Mouse (Mus musculus): ENCODE measurements around the gene Cyp4f39. TPM values are rescaled to one million over a fixed set of nuclear protein-coding genes. Genes with fewer than 3 reads are reported as not detected.
"Not testable (repeated sequence)": the region's sequence is repeated elsewhere in the genome, so short reads cannot be mapped to it uniquely, and the experiment has no call there.

Cyp4f39 gene
- polyA plus RNA-seq, 1 experiment from 2014 or later, result 1.2 TPM

DNA sequence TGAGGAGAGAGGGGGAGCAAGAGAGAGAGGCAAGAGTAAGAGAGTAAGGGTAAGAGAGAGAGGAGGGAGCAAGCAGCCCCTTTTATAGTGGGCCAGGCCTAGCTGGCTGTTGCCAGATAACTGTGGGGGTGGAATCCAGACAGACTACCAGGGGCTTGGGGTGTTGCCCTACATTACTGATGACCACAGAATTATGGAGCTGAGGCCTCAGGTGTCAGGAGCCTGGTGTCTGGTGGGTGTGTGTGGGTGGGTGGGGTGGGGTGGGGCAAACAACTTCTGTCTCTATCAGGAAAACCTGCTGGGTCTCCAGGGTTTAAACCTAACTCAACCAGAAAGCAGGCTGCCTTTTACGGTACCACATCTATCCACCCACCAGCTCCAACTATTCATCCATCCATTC lies 24.7 kb downstream of the Cyp4f39 start:
- Histone ChIP-seq H3K4me2 (replicated peaks) (no peak overlapping the region), H3K9me3 (no peaks in the 10 kb centered on the region), H3K4me1 (replicated peaks) (no peaks in the 10 kb centered on the region), H3K27ac (no peak overlapping the region), H3K27me3 (peaks cover 10% of the 10 kb centered on the region; the same call in 1 of the 2 replicates), H3K36me3 (no peaks in the 10 kb centered on the region), H3K4me3 (replicated peaks) (no peak overlapping the region), H3K9ac (replicated peaks) (no peak overlapping the region)
- WGBS, result 83% methylated on average over 1 of the region's 1 CpGs
- no peak for ATAC-seq

- 69% methylated on average over 2 of the region's 2 CpGs for WGBS
- ATAC-seq, result no peak
Measured at GRCm38 (mm10) chr17:32478727-32479126, 26.2 kb downstream of the Cyp4f39 start.

GRCm38 (mm10) chr17:32479554-32480506 lies 27.3 kb downstream of the Cyp4f39 start:
- H3K27ac ChIP-seq, result no peak overlapping the region
- H3K9ac ChIP-seq (replicated peaks), result no peak overlapping the region
- 12% methylated on average over 8 of the region's 8 CpGs for WGBS
- no peaks in the 10 kb centered on the region for H3K9me3 ChIP-seq
- no peak overlapping the region for H3K4me2 ChIP-seq (replicated peaks)
- H3K4me3 ChIP-seq (replicated peaks), result no peak overlapping the region
- H3K36me3 ChIP-seq, result no peaks in the 10 kb centered on the region
- peaks cover 15% of the 10 kb centered on the region; the same call in 1 of the 2 replicates for H3K27me3 ChIP-seq
- ATAC-seq, result no peak
- 0 out of 2 replicates have a peak, but pooled peaks cover 4% of the 10 kb centered on the region for H3K4me1 ChIP-seq (replicated peaks)

More at GRCm38 (mm10) chr17:32478727-32479126, 26.2 kb downstream of the Cyp4f39 start:
- no peak overlapping the region for H3K27ac ChIP-seq
- H3K9me3 ChIP-seq, result no peaks in the 10 kb centered on the region
- peaks cover 10% of the 10 kb centered on the region; the same call in 1 of the 2 replicates for H3K27me3 ChIP-seq
- H3K36me3 ChIP-seq, result no peaks in the 10 kb centered on the region
- H3K4me1 ChIP-seq (replicated peaks), result 0 out of 2 replicates have a peak, but pooled peaks cover 4% of the 10 kb centered on the region
- H3K4me2 ChIP-seq (replicated peaks), result no peak overlapping the region
- no peak overlapping the region for H3K9ac ChIP-seq (replicated peaks)
- H3K4me3 ChIP-seq (replicated peaks), result no peak overlapping the region

- no peak overlapping the region for H3K27ac ChIP-seq
- ATAC-seq, result no peak
- H3K9me3 ChIP-seq, result no peaks in the 10 kb centered on the region
- no peaks in the 10 kb centered on the region for H3K36me3 ChIP-seq
- H3K4me2 ChIP-seq (replicated peaks), result no peak overlapping the region
- 0 out of 2 replicates have a peak, but pooled peaks cover 4% of the 10 kb centered on the region for H3K4me1 ChIP-seq (replicated peaks)
- H3K27me3 ChIP-seq, result peaks cover 17% of the 10 kb centered on the region; the same call in 1 of the 2 replicates
- no peak overlapping the region for H3K9ac ChIP-seq (replicated peaks)
- H3K4me3 ChIP-seq (replicated peaks), result no peak overlapping the region
- WGBS, result 86% methylated on average over 14 of the region's 14 CpGs
Measured at GRCm38 (mm10) chr17:32481766-32482165, 29.2 kb downstream of the Cyp4f39 start.

GRCm38 (mm10) chr17:32483200-32483599 lies 30.7 kb downstream of the Cyp4f39 start:
- no peak overlapping the region for H3K9ac ChIP-seq (replicated peaks)
- ATAC-seq, result peak; percentile 55; the same call in 1 of the 2 replicates
- no peak overlapping the region for H3K27ac ChIP-seq
- 0 out of 2 replicates have a peak overlapping the region, but pooled peaks have one; percentile 22 for H3K4me3 ChIP-seq (replicated peaks)
- no peaks in the 10 kb centered on the region for H3K9me3 ChIP-seq
- no peaks in the 10 kb centered on the region for H3K36me3 ChIP-seq
- WGBS, result 18% methylated on average over 18 of the region's 18 CpGs
- H3K27me3 ChIP-seq, result peaks cover 17% of the 10 kb centered on the region; the same call in 1 of the 2 replicates
- 0 out of 2 replicates have a peak, but pooled peaks cover 4% of the 10 kb centered on the region for H3K4me1 ChIP-seq (replicated peaks)
- peak overlapping the region; percentile 50 for H3K4me2 ChIP-seq (replicated peaks)

GRCm38 (mm10) chr17:32492349-32492980 lies 39.9 kb downstream of the Cyp4f39 start:
- Histone ChIP-seq H3K27me3 (peaks cover 19% of the 10 kb centered on the region), H3K9ac (replicated peaks) (peak overlapping the region; percentile 39; the same call in 1 of the 2 replicates), H3K4me3 (replicated peaks) (peak overlapping the region; percentile 29), H3K4me1 (replicated peaks) (peaks cover 7% of the 10 kb centered on the region), H3K36me3 (no peaks in the 10 kb centered on the region), H3K27ac (no peak overlapping the region), H3K4me2 (replicated peaks) (peak overlapping the region; percentile 49), H3K9me3 (no peaks in the 10 kb centered on the region)
- 7% methylated on average over 30 of the region's 30 CpGs for WGBS
- ATAC-seq, result peak; percentile 77

DNA sequence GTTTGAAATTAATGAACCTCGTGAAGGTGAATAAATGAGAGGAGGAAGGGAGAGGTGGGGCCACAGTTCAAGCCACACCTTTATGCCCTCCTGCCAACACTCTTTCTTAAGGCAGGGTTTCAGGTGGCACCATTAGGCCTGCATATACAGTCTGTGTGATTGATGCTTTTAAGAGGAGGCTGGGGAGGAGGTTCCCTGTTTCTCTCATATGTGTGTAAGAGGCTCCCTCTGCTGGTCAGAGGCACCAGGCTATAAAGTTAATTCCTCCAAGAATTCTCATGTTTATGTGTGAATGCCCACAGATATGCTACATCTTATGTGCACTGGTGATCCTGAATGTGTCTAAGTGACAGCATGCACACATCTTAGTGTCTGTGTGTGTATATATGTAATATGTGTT lies 42.1 kb downstream of the Cyp4f39 start:
- peaks cover 19% of the 10 kb centered on the region for H3K27me3 ChIP-seq
- ATAC-seq, result peak; percentile 78
- no peaks in the 10 kb centered on the region for H3K9me3 ChIP-seq
- no peak overlapping the region for H3K9ac ChIP-seq (replicated peaks)
- no peak overlapping the region for H3K4me2 ChIP-seq (replicated peaks)
- no peak overlapping the region for H3K4me3 ChIP-seq (replicated peaks)
- WGBS, result 75% methylated on average over 1 of the region's 1 CpGs
- no peaks in the 10 kb centered on the region for H3K36me3 ChIP-seq
- peaks cover 7% of the 10 kb centered on the region for H3K4me1 ChIP-seq (replicated peaks)
- no peak overlapping the region for H3K27ac ChIP-seq

- not testable (repeated sequence) for H3K4me1 ChIP-seq (replicated peaks); H3K36me3 ChIP-seq; H3K4me2 ChIP-seq (replicated peaks); H3K4me3 ChIP-seq (replicated peaks); ATAC-seq; H3K27me3 ChIP-seq; H3K9me3 ChIP-seq; H3K9ac ChIP-seq (replicated peaks); H3K27ac ChIP-seq
- 84% methylated on average over 4 of the region's 4 CpGs for WGBS
Measured at GRCm38 (mm10) chr17:32500511-32500910, 48.0 kb downstream of the Cyp4f39 start.

DNA sequence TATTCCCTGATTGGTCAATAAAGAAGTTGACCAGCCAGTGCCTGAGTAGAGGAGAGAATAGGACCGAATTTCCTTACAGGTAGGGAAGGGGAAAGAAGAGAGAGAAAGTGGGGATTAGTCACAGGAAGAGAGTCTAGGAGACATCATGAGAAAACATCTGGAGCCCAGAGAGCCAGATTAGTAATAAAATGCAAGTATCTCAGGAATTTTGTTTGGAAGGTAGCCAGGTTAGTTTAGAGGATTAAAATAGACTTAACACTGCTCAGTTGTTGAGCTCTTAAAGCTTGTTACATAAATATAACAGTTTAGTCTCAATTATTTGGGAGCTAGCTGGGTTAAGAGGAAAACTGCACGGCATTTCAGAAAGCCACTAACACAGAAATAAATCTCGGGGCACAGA lies 48.5 kb downstream of the Cyp4f39 start:
- Histone ChIP-seq H3K36me3 (no peaks in the 10 kb centered on the region), H3K9ac (replicated peaks) (no peak overlapping the region), H3K4me3 (replicated peaks) (no peak overlapping the region), H3K9me3 (no peaks in the 10 kb centered on the region), H3K27ac (no peak overlapping the region), H3K4me2 (replicated peaks) (no peak overlapping the region), H3K27me3 (no peaks in the 10 kb centered on the region), H3K4me1 (replicated peaks) (peaks cover 12% of the 10 kb centered on the region)
- 74% methylated on average over 3 of the region's 3 CpGs for WGBS
- ATAC-seq, result no peak

GRCm38 (mm10) chr17:32503111-32503510 lies 50.6 kb downstream of the Cyp4f39 start:
- Histone ChIP-seq H3K36me3 (no peaks in the 10 kb centered on the region), H3K4me3 (replicated peaks) (no peak overlapping the region), H3K4me2 (replicated peaks) (no peak overlapping the region), H3K27ac (no peak overlapping the region), H3K9ac (replicated peaks) (no peak overlapping the region), H3K4me1 (replicated peaks) (peaks cover 26% of the 10 kb centered on the region), H3K27me3 (no peaks in the 10 kb centered on the region), H3K9me3 (no peaks in the 10 kb centered on the region)
- ATAC-seq, result no peak
- WGBS, result 59% methylated on average over 2 of the region's 2 CpGs

DNA sequence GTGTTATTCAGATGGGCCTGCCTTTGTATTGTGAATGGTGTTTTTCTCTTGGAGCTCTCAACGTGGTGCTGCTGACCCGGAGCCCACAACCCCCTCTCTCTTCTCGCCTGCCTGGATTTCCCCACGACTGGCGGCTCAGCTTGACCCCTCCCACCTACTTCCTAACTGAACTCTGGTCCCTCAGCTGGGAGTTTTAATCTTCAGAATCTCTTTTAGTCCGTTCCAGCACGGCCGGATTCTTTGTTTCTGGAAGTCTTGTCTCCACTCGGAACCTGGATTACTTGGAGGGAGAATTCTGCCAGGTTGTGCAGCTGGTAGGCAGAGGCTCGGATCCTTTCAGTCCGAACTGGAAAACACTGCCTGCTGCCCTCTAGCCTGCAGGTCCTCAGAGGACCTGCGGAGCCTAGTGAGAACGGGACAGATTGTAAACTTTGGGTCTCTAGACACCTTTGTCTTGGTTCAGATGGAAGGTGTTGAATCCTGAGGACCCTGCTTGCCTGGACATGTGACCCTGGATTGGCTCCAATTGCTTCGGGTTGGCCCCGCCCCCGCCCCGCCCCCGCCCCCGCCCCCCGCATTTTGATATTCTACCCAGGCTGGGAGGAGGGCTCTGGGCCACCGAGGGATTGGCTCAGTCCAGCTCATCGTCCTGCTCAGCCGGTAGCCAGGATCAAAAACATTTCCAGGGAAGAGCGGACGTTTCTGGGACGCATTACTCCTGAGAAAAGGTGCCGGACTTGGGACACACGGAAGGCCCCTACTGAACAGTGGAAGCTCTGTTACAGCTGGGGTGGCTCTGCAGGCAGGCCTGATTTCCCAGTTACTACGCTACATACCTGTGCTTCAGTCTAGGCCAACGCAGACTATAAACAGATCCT lies 53.6 kb downstream of the Cyp4f39 start, which contains the start of gene Cyp4f17:
Cyp4f17 (plus strand) TSS at position 200 of the 878 bp plus-strand sequence.
- Histone ChIP-seq H3K9me3 (no peaks in the 10 kb centered on the region), H3K9ac (replicated peaks) (peak within 1 kb of the TSS; percentile 70), H3K36me3 (0 out of 2 replicates have a peak, but pooled peaks cover 3% of the 10 kb centered on the region), H3K27me3 (no peaks in the 10 kb centered on the region), H3K27ac (peak within 1 kb of the TSS; percentile 84), H3K4me3 (replicated peaks) (peak within 1 kb of the TSS; percentile 54), H3K4me1 (replicated peaks) (peaks cover 26% of the 10 kb centered on the region), H3K4me2 (replicated peaks) (peak within 1 kb of the TSS; percentile 78)
- under 1% methylated on average over 30 of the region's 30 CpGs for WGBS
- peak; percentile 91 for ATAC-seq
